Mouse (Mus musculus): ENCODE data around the gene Lrrc4b.

DNA sequence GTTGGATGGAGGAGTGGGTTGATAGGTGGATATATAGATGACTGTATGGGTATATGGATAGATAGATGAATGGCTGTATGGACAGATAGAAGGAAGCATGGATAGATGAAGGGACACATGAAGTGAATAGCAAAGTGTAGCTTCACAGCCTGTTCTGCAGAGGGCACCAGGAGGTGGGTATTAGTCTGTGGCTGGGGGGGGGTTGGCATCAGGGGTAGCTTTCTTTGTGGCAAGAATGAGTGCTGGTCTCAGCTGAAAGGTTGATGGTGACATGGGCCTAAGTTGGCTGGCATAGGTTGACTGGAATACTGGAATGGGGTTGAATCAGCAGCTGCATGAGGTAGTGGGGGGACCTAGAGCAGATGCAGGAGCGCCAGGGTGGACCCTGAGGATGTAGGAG lies 12.4 kb downstream of the Lrrc4b start:
- TF ChIP-seq POLR2A (IDR thresholded peaks at IDR 0.05; ENCODE audit: control insufficient read depth, low read depth, low read length) (no peak), CTCF (IDR thresholded peaks at IDR 0.05; ENCODE audit: control insufficient read depth, insufficient read depth, insufficient replicate concordance, low read depth, low read length) (no peak)

Data from testis, adult 2 months (tissue).